Mouse (Mus musculus) liver, embryonic 14.5 days (tissue): ENCODE results near the gene Arid3c.

ENCODE experiments used
- CTCF ChIP-seq: IDR thresholded peaks from 2 replicates; pipeline ENCODE4 v1.5.1; 2016; ENCODE audit warnings: antibody characterized with exemption, low read depth, control low read depth
- EP300 ChIP-seq: IDR thresholded peaks from 2 replicates; pipeline ENCODE4 v1.6.1; 2016; ENCODE audit warnings: antibody characterized with exemption, low read depth

DNA sequence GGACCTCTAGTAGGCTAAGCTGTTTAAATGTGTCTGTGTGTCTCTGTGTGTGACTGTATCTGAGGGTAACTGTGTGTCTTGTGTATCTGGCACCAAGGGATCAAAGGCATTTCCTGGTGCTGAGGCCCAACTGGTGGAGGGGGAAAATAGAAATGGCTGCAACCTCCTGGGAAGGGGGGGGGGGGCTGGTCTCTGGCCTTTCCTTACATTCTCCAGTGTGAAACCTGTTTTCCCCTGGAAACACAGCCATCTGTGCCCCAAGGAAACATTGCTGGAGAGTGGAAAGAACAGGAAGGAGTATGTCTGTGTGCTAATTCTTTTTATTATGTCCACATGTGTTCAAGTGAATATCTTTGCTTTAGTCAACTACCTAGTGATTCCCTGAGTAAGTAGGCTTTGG, 30.7 kb upstream of the Arid3c start:
- no peak for TF ChIP-seq CTCF
- TF ChIP-seq EP300: no peak
